Mouse (Mus musculus): ENCODE measurements at regions not wholly inside any gene's neighbourhood (a gene's known extent, or its start where the extent isn't known, plus 50 kb on each side); places are given as distances from the start of the nearest gene placed in this dataset.
A peak's percentile ranks its signal among the peaks of the same experiment; 100 is the strongest.

DNA sequence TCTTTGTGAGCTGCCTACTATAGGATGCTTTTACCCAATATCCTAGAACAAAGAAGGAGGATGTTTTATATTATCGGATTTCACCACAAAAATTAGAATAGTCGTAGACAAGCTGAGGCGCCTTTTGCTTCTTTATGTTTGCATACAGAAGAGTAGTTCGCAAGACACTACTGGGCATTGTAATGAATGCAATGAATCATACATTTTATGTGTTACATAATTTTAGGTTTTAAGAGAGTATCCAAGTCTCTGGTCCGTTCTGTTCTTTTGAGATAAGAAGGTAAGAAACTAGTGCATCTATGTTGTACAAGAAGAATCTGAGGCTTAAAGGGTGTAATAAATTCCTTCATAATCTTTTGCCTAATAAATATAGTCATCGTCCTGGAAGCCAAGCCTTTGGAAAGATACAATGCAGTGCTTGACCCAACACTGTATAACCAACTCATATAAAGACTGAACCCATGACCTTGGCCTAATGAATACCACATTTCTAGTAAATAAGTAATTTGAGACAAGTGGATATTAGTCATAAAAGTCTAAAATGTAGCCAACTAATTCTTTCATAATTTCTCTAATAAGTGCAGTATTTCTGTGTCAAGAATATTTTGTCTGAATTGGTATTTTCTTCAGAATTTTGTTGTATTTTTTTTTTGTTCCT is 108.5 kb upstream of the Kitl start:
- H3K4me2 ChIP-seq (ENCODE audit: low read depth, low read length) = no peak overlapping the region
- no peak overlapping the region for H3K9ac ChIP-seq (ENCODE audit: low read depth, low read length)
- peak; percentile 58 for ATAC-seq
- H3K36me3 ChIP-seq (ENCODE audit: control insufficient read depth, insufficient read depth, low read length) = no peaks in the 10 kb centered on the region
- H3K4me1 ChIP-seq (ENCODE audit: control insufficient read depth, insufficient read depth, low read length) = 0 out of 2 replicates have a peak, but pooled peaks cover under 1% of the 10 kb centered on the region
- no peaks in the 10 kb centered on the region for H3K27me3 ChIP-seq (replicated peaks; ENCODE audit: control insufficient read depth, insufficient read depth, low read length)
- H3K27ac ChIP-seq (ENCODE audit: low read length) = no peak overlapping the region
- H3K4me3 ChIP-seq (ENCODE audit: low read length) = no peak overlapping the region
- no peaks in the 10 kb centered on the region for H3K9me3 ChIP-seq (ENCODE audit: control insufficient read depth, low read length)
- WGBS = 71% methylated on average over 6 of the region's 6 CpGs

DNA sequence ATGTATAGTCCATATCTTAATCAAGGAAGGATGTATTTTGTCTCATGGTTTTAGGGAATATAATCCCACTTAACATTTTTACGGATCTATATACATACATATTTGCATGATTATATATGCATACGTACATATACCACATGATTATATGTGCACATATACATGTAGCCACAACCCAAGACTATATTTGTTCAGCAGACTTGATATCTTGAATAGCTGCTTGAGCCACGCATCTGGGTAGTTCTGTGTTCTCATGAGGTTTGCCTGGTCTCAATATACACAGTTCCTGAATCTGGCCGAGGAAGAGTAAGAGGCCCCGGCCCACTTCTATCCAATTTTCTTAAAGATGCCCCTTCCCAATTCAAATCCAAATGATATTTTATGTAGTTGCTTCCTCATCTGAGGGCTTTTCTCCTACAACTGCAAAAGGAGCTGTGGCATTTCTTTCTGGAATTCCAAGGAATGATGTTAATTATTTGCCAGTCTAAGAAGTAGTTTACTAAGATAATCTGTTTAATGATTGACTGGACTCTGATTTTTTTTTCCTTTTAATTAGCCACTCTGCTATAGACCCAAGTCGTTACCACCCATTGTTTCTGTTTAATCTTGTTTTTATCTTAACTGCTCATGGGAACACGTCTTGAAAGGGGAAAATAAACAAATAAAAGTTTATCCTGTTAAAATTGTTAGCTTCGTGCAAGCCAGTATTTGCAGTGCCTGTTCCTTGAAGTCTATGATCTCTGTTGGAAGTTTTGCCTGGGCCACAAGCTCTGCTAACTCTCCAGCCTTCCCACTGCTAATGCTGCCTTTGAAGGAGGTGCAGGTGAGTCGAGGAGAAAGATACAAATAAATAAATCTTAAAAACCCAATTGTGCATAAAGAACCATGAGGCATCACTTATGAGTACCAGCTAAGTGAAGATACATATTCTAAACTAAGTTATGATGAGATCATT is 112.9 kb upstream of the Kitl start:
- Histone ChIP-seq H3K36me3 (ENCODE audit: control insufficient read depth, insufficient read depth, low read length) (no peaks in the 10 kb centered on the region), H3K4me3 (ENCODE audit: low read length) (no peak overlapping the region), H3K27me3 (replicated peaks; ENCODE audit: control insufficient read depth, insufficient read depth, low read length) (no peaks in the 10 kb centered on the region), H3K27ac (ENCODE audit: low read length) (peak overlapping the region; percentile 67; the same call in 1 of the 2 replicates), H3K4me2 (ENCODE audit: low read depth, low read length) (no peak overlapping the region), H3K9ac (ENCODE audit: low read depth, low read length) (no peak overlapping the region), H3K9me3 (ENCODE audit: control insufficient read depth, low read length) (no peaks in the 10 kb centered on the region), H3K4me1 (ENCODE audit: control insufficient read depth, insufficient read depth, low read length) (0 out of 2 replicates have a peak, but pooled peaks cover 2% of the 10 kb centered on the region)
- 51% methylated on average over 9 of the region's 9 CpGs for WGBS
- ATAC-seq = peak; percentile 85

DNA sequence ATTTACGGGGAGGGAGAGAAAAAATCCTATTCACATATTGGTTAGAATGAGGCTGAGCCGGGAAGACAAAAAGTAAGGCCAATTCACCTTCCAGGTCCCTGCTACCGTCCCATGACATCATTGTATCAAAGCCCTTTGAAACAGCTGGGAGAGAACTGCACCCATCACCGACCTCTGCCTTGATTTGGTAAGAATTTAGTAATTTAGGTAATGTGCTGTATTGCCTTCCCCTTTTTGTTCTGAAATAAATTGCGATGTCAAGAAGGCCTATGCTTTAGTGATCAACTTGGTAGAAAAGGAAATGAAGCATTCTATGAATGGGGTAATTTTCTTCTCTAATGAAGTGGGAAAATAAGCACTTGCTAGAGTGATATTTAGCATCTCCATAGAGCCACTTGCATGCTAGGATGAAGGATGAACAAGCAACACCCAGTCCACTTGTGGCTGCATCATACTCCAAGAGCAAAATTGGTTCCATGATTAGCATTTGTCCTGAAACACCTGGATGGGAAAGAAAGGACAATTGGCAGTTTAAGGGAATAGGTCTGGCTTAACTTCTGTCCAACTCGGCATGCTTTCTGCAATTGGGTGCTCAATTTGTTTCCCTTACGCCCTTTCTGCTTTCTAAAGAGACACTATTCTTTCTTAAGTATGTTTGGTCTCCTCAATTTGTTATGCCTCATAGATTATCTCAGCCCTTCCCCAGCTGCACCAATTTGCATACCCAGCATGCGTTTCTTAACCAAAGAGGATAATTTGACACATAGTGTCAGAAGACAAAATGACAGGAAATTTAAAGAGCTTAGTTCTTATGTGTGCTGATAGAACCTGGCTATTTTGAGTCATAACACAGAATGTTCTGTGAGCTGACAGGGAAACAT is 114.2 kb upstream of the Kitl start:
- H3K4me2 ChIP-seq (ENCODE audit: low read depth, low read length) = no peak overlapping the region
- ATAC-seq = no peak
- H3K4me3 ChIP-seq (ENCODE audit: low read length) = no peak overlapping the region
- 0 out of 2 replicates have a peak, but pooled peaks cover 2% of the 10 kb centered on the region for H3K4me1 ChIP-seq (ENCODE audit: control insufficient read depth, insufficient read depth, low read length)
- no peaks in the 10 kb centered on the region for H3K9me3 ChIP-seq (ENCODE audit: control insufficient read depth, low read length)
- no peak overlapping the region for H3K9ac ChIP-seq (ENCODE audit: low read depth, low read length)
- H3K27ac ChIP-seq (ENCODE audit: low read length) = no peak overlapping the region; the same call in 1 of the 2 replicates
- H3K36me3 ChIP-seq (ENCODE audit: control insufficient read depth, insufficient read depth, low read length) = no peaks in the 10 kb centered on the region
- no peaks in the 10 kb centered on the region for H3K27me3 ChIP-seq (replicated peaks; ENCODE audit: control insufficient read depth, insufficient read depth, low read length)
- 85% methylated on average over 8 of the region's 8 CpGs for WGBS

DNA sequence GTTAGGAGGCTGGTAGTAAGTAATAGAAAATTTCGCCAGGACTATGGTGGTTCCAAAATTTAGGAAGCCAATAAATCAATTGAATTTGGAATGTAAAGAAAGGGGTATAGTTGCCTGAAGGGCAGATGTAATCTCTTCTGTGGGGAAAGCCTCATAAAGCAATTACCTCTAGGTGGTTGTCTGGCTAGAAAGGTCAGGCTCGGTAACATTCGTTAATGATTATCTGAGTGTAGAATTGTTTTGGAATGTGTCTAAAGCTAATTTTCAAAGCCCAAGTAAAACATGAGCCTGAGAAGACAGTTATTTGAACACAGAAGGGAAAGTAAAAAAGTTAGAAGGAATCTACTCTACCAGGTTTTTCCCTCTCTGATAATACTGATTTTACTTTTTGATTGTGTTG is 121.4 kb upstream of the Kitl start:
- no peak overlapping the region for H3K9ac ChIP-seq (ENCODE audit: low read depth, low read length)
- 34% methylated on average over 3 of the region's 3 CpGs for WGBS
- H3K36me3 ChIP-seq (ENCODE audit: control insufficient read depth, insufficient read depth, low read length) = no peaks in the 10 kb centered on the region
- no peaks in the 10 kb centered on the region for H3K9me3 ChIP-seq (ENCODE audit: control insufficient read depth, low read length)
- no peak overlapping the region for H3K4me2 ChIP-seq (ENCODE audit: low read depth, low read length)
- peaks cover 4% of the 10 kb centered on the region; the same call in 1 of the 2 replicates for H3K4me1 ChIP-seq (ENCODE audit: control insufficient read depth, insufficient read depth, low read length)
- H3K27me3 ChIP-seq (replicated peaks; ENCODE audit: control insufficient read depth, insufficient read depth, low read length) = no peaks in the 10 kb centered on the region
- no peak overlapping the region for H3K27ac ChIP-seq (ENCODE audit: low read length)
- ATAC-seq = peak; percentile 63
- H3K4me3 ChIP-seq (ENCODE audit: low read length) = no peak overlapping the region

DNA sequence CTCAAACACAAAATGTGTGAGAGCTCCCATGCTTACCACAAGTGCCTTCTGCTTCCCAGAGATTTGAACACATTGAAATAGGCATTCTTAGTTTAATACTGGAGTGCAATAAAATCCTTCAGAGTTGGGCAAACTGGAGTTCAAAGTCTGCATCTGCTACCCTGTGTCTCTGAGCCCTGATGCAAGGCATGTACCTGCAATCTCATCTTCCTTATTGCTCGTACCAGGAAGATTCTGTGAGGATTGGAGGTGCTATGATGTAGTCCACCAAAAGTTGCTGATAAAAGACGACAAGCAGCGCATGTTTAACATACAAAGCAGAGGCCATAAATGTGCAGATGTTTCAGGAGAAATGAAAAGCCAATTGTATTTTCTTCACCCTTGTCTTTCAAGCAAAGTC is 123.5 kb upstream of the Kitl start:
- Histone ChIP-seq H3K9me3 (ENCODE audit: control insufficient read depth, low read length) (no peaks in the 10 kb centered on the region), H3K27ac (ENCODE audit: low read length) (0 out of 2 replicates have a peak overlapping the region, but pooled peaks have one; percentile 29), H3K27me3 (replicated peaks; ENCODE audit: control insufficient read depth, insufficient read depth, low read length) (no peaks in the 10 kb centered on the region), H3K4me1 (ENCODE audit: control insufficient read depth, insufficient read depth, low read length) (peaks cover 4% of the 10 kb centered on the region; the same call in 1 of the 2 replicates), H3K4me3 (ENCODE audit: low read length) (no peak overlapping the region), H3K9ac (ENCODE audit: low read depth, low read length) (no peak overlapping the region), H3K36me3 (ENCODE audit: control insufficient read depth, insufficient read depth, low read length) (no peaks in the 10 kb centered on the region), H3K4me2 (ENCODE audit: low read depth, low read length) (no peak overlapping the region)
- ATAC-seq = peak; percentile 97
- 62% methylated on average over 3 of the region's 3 CpGs for WGBS

DNA sequence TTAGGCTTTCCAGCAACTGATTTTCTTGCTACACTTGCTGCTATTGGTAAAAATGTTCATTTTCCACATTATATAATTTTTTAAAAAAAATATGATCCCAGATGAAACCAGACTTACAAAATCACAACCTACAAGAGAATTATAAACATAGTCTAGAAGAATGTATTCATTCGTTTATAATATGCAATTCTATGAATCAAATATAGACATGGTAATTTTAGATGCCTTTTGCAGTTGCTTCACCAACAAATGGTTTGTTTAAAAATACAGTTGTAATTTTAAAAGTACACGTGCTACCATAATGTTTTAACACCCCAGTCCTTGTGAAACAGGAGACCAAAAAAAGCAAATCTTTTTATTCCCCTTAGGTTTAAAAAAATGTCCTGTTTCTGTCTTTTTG is 122.4 kb upstream of the Csl start:
- Histone ChIP-seq H3K4me1 (ENCODE audit: control insufficient read depth, insufficient read depth, low read length) (no peaks in the 10 kb centered on the region), H3K36me3 (ENCODE audit: control insufficient read depth, insufficient read depth, low read length) (no peaks in the 10 kb centered on the region), H3K9me3 (ENCODE audit: control insufficient read depth, low read length) (no peaks in the 10 kb centered on the region), H3K27ac (ENCODE audit: low read length) (no peak overlapping the region), H3K9ac (ENCODE audit: low read depth, low read length) (no peak overlapping the region), H3K4me3 (ENCODE audit: low read length) (no peak overlapping the region), H3K4me2 (ENCODE audit: low read depth, low read length) (no peak overlapping the region), H3K27me3 (replicated peaks; ENCODE audit: control insufficient read depth, insufficient read depth, low read length) (no peaks in the 10 kb centered on the region)
- 65% methylated on average over 2 of the region's 2 CpGs for WGBS
- ATAC-seq = no peak

DNA sequence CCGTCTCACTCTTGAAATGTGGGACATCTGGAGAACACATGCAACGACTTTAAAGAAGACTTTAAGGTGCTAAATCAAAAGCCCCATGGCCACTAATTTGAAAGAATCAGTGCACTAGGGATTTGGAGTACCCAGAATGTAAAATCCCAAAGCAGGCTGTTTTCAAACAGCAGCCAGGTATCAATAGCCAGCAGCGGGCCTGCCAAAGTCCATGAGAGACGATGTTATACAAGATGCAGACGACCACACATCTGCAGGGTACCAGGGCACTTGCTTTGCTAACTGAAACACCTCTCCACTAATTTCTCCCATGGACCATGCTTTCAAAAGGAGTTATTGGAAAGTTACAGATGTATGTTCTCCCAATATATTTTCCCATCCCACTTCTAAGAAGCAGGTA is 119.9 kb upstream of the Csl start:
- Histone ChIP-seq H3K36me3 (ENCODE audit: control insufficient read depth, insufficient read depth, low read length) (no peaks in the 10 kb centered on the region), H3K9ac (ENCODE audit: low read depth, low read length) (no peak overlapping the region), H3K27me3 (replicated peaks; ENCODE audit: control insufficient read depth, insufficient read depth, low read length) (no peaks in the 10 kb centered on the region), H3K4me1 (ENCODE audit: control insufficient read depth, insufficient read depth, low read length) (no peaks in the 10 kb centered on the region), H3K4me3 (ENCODE audit: low read length) (no peak overlapping the region), H3K27ac (ENCODE audit: low read length) (no peak overlapping the region), H3K4me2 (ENCODE audit: low read depth, low read length) (no peak overlapping the region), H3K9me3 (ENCODE audit: control insufficient read depth, low read length) (no peaks in the 10 kb centered on the region)
- WGBS = 78% methylated on average over 5 of the region's 5 CpGs
- ATAC-seq = no peak

DNA sequence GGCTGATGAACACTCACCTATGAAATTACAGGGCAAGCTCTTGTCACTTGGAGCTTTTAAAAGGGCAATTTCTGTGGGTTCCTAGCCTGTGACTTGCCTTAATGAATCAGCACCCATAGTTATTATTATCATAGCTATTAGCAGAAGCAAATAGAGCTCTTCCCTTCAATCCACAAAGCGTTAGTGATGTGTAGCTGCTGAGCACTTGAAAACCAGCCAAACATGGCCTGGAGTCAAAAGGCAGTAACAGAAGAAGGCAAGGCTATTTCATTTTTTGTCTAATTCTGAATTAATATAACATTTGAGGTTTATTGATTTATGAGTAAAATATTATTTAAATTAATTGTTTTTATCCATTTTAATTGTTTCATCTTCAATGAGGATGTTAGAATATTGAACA is 105.3 kb upstream of the Csl start:
- WGBS = 79% methylated on average over 1 of the region's 1 CpGs
- Histone ChIP-seq H3K27me3 (replicated peaks; ENCODE audit: control insufficient read depth, insufficient read depth, low read length) (no peaks in the 10 kb centered on the region), H3K4me1 (ENCODE audit: control insufficient read depth, insufficient read depth, low read length) (no peaks in the 10 kb centered on the region), H3K36me3 (ENCODE audit: control insufficient read depth, insufficient read depth, low read length) (no peaks in the 10 kb centered on the region), H3K9ac (ENCODE audit: low read depth, low read length) (no peak overlapping the region), H3K4me2 (ENCODE audit: low read depth, low read length) (no peak overlapping the region), H3K27ac (ENCODE audit: low read length) (no peak overlapping the region), H3K4me3 (ENCODE audit: low read length) (no peak overlapping the region), H3K9me3 (ENCODE audit: control insufficient read depth, low read length) (no peaks in the 10 kb centered on the region)
- no peak for ATAC-seq
